Mouse (Mus musculus): ENCODE results near the gene Hoxc12. TPM values are rescaled to one million over a fixed set of nuclear protein-coding genes. Genes with fewer than 3 reads are reported as not detected.

Hoxc12 gene
- polyA plus RNA-seq, 1 experiment from 2014 or later: not detected

DNA sequence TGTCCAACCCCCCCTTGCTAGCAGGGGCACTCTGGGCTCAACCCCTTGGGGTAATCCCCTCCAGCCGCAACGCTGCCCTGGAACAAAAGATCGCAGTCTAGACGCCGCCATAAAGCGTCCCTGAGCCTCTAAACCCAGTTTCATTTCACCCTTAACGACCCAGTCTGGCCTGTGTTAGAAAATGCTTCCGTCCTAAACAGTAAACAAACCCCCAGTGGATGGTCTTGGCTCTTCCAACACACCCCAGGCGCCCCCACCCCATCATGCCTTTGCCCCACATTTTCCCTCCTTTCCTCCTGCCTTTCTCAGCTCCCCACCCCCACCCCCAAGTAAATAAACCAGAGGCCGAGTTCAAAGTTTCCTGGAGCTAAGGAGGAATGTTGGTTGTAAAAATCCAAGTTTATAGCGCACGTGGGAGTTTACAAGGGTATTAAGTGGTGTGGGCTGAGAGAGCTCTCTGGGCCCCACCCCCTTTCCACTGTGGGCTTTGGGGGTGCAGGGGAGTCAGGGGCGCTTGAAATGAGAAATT is 23.2 kb downstream of the Hoxc12 start:
- no peaks in the 10 kb centered on the region for H3K9me3 ChIP-seq (replicated peaks)
- WGBS (ENCODE audit: insufficient replicate concordance): 4% methylated on average over 13 of the region's 13 CpGs
- H3K36me3 ChIP-seq: no peaks in the 10 kb centered on the region
- H3K9ac ChIP-seq: no peak overlapping the region
- no peak overlapping the region for H3K27ac ChIP-seq
- peaks cover 98% of the 10 kb centered on the region for H3K27me3 ChIP-seq (replicated peaks)
- no peak overlapping the region for H3K4me3 ChIP-seq
- no peaks in the 10 kb centered on the region for H3K4me1 ChIP-seq
- H3K4me2 ChIP-seq: no peak overlapping the region
- no peak for ATAC-seq

DNA sequence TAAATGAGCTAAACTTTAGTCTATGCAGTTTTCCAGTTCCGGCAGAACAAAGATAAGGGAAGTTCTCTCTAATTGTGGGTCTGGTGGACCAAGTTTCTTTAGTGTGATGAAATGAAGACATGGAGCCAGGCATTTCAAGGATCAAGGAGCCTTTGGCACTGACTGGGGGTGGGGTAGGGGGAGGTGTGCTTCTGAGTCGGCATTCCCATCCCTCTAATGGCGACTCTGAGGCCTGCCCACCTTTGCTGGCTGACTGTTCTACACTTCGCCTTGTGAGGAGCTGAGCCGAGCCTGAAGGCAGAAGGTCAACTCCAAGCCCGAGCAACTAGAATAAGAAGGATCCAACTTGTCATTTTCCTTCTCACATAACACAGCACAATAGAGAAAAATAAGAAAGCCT is 25.2 kb downstream of the Hoxc12 start:
- Histone ChIP-seq H3K4me1 (no peaks in the 10 kb centered on the region), H3K36me3 (no peaks in the 10 kb centered on the region)

DNA sequence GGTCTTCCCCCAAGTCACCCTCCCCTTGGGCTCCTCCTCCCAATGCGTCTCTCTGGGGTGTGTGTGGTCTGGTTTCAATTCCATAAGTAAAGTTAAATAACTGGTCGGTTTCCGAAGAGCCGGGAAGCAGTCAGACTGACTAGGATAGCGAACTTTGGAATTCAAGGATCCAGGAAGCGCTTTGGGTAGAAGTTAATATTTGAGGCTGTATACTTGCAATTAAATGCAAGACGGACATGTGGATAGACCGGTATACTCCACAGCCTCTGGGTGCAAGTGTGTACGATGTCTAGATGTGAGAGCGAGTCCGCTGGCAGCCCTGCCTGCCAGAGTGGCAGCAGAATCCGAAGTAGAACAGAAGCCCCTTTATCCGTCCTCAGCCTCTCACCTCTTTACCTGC is 25.9 kb downstream of the Hoxc12 start:
- H3K9me3 ChIP-seq (replicated peaks): no peaks in the 10 kb centered on the region
- no peak for ATAC-seq
- no peaks in the 10 kb centered on the region for H3K4me1 ChIP-seq
- no peak overlapping the region for H3K4me3 ChIP-seq
- H3K4me2 ChIP-seq: no peak overlapping the region
- H3K9ac ChIP-seq: no peak overlapping the region
- H3K27me3 ChIP-seq (replicated peaks): peaks cover 98% of the 10 kb centered on the region
- H3K36me3 ChIP-seq: no peaks in the 10 kb centered on the region
- WGBS (ENCODE audit: insufficient replicate concordance): 2% methylated on average over 13 of the region's 13 CpGs
- no peak overlapping the region for H3K27ac ChIP-seq

More for the DNA sequence above, 25.2 kb downstream of the Hoxc12 start:
- H3K27ac ChIP-seq: no peak overlapping the region
- H3K9ac ChIP-seq: no peak overlapping the region
- no peaks in the 10 kb centered on the region for H3K9me3 ChIP-seq (replicated peaks)
- H3K4me2 ChIP-seq: no peak overlapping the region
- WGBS (ENCODE audit: insufficient replicate concordance): 5% methylated on average over 6 of the region's 6 CpGs
- ATAC-seq: no peak
- no peak overlapping the region for H3K4me3 ChIP-seq
- H3K27me3 ChIP-seq (replicated peaks): peaks cover 98% of the 10 kb centered on the region

DNA sequence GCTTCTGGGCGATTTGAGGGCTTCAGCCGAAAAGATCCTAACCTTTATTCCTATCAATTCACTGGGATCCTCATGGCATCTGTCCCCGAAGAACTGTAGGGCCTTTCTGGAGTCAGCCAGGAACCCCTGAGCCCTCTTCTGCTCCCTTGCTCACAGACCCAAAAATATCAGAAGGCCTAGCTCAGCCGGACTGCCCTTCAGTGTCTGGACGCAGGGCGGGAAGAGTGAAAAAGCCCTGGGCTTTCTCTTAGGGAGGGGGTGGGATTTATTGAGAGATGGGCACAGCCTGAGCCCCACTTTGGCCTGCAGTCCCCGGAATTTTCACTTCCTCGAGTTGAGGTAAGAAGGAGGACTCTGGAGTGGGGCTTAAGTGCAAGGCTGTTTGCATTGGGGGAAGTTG is 26.7 kb downstream of the Hoxc12 start:
- no peaks in the 10 kb centered on the region for H3K4me1 ChIP-seq
- no peaks in the 10 kb centered on the region for H3K36me3 ChIP-seq
- H3K27ac ChIP-seq: no peak overlapping the region
- H3K9me3 ChIP-seq (replicated peaks): no peaks in the 10 kb centered on the region
- no peak overlapping the region for H3K4me3 ChIP-seq
- no peak overlapping the region for H3K4me2 ChIP-seq
- peaks cover 97% of the 10 kb centered on the region for H3K27me3 ChIP-seq (replicated peaks)
- no peak for ATAC-seq
- no peak overlapping the region for H3K9ac ChIP-seq
- 6% methylated on average over 8 of the region's 8 CpGs for WGBS (ENCODE audit: insufficient replicate concordance)

DNA sequence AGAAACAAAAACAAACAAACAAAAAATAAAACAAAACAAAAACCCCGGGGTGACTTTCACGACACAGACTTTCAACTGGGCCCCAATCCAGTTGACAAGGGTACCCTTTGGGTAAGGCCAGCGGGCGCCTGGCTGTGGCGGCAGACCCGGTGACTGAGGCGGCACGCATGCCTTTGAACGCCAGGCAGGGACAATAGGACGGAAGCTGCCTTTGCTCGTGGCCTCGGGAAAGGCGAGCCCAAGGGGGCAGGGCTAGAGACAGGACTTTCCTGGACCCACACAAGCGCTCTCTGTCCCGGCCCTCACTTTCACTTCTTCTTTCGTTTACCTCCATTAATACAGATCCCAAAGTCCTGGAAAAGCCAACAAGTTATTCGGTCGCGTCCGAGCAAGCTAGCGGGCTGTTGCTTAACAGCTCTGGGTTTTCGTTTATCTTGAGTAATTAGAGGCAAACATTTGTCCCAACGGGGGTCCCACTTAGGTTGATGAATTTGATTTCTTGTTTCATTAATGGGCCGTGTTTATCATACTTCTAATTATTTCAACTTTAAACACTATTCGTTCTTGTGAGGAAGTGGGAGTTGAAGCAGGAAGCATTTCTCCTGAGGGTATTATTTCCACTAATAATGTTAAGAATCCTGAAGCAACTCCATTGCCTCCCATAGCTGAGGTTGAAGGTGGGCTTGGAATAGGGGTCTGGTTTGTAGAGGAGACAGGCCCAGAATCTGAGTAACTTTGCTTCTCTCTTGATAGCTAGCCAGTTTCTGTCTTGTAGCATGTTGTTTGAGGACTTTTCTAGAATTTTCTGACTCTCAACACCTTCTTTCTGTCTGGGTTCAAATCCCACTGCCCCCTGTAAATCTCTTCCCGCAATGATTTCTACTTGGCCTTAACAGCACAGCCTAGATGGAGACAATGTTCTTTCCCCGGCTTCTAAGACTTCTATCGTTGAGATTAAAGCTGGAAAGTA is 27.4 kb downstream of the Hoxc12 start:
- 2% methylated on average over 28 of the region's 28 CpGs for WGBS (ENCODE audit: insufficient replicate concordance)
- Histone ChIP-seq H3K4me1 (no peaks in the 10 kb centered on the region), H3K27me3 (replicated peaks) (peaks cover 97% of the 10 kb centered on the region), H3K9ac (no peak overlapping the region), H3K4me2 (no peak overlapping the region), H3K36me3 (no peaks in the 10 kb centered on the region), H3K27ac (no peak overlapping the region), H3K9me3 (replicated peaks) (no peaks in the 10 kb centered on the region), H3K4me3 (no peak overlapping the region)
- ATAC-seq: no peak

DNA sequence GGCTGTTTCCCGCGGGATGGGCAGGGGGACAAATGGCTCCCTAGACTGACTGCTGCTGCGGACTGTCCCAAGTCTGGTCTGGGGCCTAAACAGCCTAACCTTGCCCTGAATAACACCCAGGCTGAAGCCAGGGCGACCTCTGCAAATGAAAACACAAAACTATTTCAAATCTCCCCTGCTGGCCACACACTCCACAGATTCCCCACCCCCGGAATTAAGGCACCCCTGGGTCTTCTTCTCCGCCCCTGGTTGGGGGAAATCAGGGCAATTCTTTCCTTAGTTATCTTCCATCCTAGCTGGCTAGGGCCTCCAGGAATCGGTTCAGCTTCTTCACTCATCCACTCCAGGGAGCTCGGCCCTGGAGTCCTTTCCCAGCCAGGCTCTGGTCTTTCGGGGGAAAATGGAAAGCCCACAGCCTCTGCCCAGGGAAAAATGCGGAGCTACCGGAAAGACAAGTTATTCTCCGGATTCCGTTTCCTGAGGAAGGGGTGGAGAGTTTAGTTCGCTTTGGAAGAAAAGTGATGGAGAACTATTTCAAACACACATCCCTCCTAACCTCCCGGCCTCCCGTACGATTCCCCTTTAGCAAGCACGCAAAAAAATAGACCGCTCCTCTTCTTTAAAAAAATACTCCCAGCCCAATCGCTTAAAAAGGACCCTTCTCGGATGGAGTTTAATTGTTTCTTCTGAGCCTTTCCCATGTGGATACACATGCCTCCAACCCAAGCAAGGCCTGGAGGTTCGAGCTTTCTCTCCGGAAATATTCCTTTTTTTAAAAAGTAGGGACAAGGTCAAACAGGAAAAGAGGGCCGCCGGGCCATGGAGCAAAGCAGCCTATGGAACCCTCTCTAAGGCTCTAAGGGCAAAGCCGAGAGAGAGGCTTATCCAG is 28.7 kb downstream of the Hoxc12 start:
- H3K36me3 ChIP-seq: no peaks in the 10 kb centered on the region
- WGBS (ENCODE audit: insufficient replicate concordance): 5% methylated on average over 26 of the region's 26 CpGs

DNA sequence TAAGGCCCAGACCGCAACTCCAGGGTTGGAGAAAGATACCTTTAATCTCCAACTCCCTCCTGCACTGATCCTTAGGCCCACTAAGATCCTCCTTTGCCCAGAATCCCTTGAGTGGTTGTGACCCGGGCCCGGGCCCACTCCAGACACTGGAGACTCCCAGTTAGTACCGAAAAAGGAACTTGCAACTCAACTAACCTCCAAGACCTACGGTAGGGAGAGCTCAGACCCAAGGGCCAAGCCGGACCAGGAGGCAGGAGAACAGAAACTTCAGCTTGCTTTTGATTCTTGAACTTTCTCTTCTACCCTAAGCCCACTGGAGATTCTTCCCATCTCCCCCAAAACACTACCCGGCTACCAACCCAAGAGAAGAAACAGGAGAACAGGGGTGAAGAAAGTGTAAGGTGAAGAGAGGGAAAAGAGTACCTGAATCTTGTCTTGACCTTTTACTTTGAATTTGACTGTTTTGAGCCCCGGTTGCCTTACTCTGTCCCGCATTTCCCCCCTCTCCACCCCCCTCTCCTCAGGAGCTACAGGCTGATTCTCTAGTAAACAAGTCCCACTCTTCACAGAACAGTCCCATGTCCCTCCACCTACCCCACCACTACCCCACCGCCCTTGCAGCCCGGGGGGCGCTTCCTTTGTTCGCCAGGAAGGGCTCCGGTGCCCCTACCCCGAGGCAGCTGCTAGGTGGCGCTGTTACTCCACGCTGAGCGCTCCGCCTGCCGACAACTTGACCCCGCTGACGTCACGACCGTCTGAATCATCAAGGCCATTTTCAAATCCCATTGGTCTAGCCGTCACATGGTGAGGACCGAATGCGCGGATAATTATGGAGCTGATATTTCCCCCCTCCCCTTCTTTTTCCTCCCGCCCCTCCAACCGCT is 29.6 kb downstream of the Hoxc12 start:
- no peak overlapping the region for H3K9ac ChIP-seq

More for the DNA sequence above, 28.7 kb downstream of the Hoxc12 start:
- Histone ChIP-seq H3K27ac (no peak overlapping the region), H3K4me2 (no peak overlapping the region), H3K27me3 (replicated peaks) (peaks cover 98% of the 10 kb centered on the region), H3K4me3 (no peak overlapping the region), H3K9ac (no peak overlapping the region), H3K4me1 (no peaks in the 10 kb centered on the region), H3K9me3 (replicated peaks) (no peaks in the 10 kb centered on the region)
- ATAC-seq: no peak

DNA sequence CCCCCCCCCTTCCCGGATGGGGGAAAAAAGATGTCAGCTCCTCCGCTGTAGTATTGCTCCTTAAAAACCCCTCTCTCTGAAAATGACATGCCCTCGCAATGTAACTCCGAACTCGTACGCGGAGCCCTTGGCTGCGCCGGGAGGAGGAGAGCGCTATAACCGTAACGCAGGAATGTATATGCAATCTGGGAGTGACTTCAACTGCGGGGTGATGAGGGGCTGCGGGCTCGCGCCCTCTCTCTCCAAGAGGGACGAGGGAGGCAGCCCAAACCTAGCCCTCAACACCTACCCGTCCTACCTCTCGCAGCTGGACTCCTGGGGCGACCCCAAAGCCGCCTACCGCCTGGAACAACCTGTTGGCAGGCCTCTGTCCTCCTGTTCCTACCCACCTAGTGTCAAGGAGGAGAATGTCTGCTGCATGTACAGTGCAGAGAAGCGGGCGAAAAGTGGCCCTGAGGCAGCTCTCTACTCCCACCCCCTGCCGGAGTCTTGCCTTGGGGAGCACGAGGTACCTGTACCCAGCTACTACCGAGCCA is 30.3 kb downstream of the Hoxc12 start, which contains the start of gene Hoxc10:
TSS of gene Hoxc10 (plus strand) at position 21 of the 536 bp plus-strand sequence.
- Histone ChIP-seq H3K27ac (no peak within 1 kb of the TSS), H3K4me1 (no peaks in the 10 kb centered on the region), H3K36me3 (no peaks in the 10 kb centered on the region), H3K27me3 (replicated peaks) (peaks cover 98% of the 10 kb centered on the region), H3K4me2 (peak within 1 kb of the TSS; percentile 27; the same call in 1 of the 2 replicates), H3K4me3 (peak within 1 kb of the TSS; percentile 9; the same call in 1 of the 2 replicates), H3K9ac (no peak within 1 kb of the TSS), H3K9me3 (replicated peaks) (no peaks in the 10 kb centered on the region)
- WGBS (ENCODE audit: insufficient replicate concordance): 4% methylated on average over 27 of the region's 27 CpGs
- no peak for ATAC-seq

More for the DNA sequence above, 29.6 kb downstream of the Hoxc12 start:
- H3K9me3 ChIP-seq (replicated peaks): no peaks in the 10 kb centered on the region
- no peaks in the 10 kb centered on the region for H3K4me1 ChIP-seq
- peaks cover 98% of the 10 kb centered on the region for H3K27me3 ChIP-seq (replicated peaks)
- H3K36me3 ChIP-seq: no peaks in the 10 kb centered on the region
- ATAC-seq: no peak
- peak overlapping the region; percentile 27; the same call in 1 of the 2 replicates for H3K4me2 ChIP-seq
- 4% methylated on average over 29 of the region's 30 CpGs for WGBS (ENCODE audit: insufficient replicate concordance)
- peak overlapping the region; percentile 9; the same call in 1 of the 2 replicates for H3K4me3 ChIP-seq
- H3K27ac ChIP-seq: no peak overlapping the region

DNA sequence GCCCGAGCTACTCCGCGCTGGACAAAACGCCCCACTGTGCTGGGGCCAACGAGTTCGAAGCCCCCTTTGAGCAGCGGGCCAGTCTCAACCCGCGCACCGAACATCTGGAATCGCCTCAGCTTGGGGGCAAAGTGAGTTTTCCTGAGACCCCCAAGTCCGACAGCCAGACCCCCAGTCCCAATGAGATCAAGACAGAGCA is 30.7 kb downstream of the Hoxc12 start, which contains the start of gene Hoxc5:
TSS of gene Hoxc5 (plus strand) at position 132 of the 199 bp plus-strand sequence.
- H3K9ac ChIP-seq: no peak within 1 kb of the TSS
- peak within 1 kb of the TSS; percentile 27; the same call in 1 of the 2 replicates for H3K4me2 ChIP-seq
- peak within 1 kb of the TSS; percentile 9; the same call in 1 of the 2 replicates for H3K4me3 ChIP-seq
- H3K27me3 ChIP-seq (replicated peaks): peaks cover 99% of the 10 kb centered on the region
- ATAC-seq: no peak
- WGBS (ENCODE audit: insufficient replicate concordance): 6% methylated on average over 12 of the region's 12 CpGs
- no peak within 1 kb of the TSS for H3K27ac ChIP-seq
- H3K4me1 ChIP-seq: no peaks in the 10 kb centered on the region
- no peaks in the 10 kb centered on the region for H3K9me3 ChIP-seq (replicated peaks)
- H3K36me3 ChIP-seq: no peaks in the 10 kb centered on the region

DNA sequence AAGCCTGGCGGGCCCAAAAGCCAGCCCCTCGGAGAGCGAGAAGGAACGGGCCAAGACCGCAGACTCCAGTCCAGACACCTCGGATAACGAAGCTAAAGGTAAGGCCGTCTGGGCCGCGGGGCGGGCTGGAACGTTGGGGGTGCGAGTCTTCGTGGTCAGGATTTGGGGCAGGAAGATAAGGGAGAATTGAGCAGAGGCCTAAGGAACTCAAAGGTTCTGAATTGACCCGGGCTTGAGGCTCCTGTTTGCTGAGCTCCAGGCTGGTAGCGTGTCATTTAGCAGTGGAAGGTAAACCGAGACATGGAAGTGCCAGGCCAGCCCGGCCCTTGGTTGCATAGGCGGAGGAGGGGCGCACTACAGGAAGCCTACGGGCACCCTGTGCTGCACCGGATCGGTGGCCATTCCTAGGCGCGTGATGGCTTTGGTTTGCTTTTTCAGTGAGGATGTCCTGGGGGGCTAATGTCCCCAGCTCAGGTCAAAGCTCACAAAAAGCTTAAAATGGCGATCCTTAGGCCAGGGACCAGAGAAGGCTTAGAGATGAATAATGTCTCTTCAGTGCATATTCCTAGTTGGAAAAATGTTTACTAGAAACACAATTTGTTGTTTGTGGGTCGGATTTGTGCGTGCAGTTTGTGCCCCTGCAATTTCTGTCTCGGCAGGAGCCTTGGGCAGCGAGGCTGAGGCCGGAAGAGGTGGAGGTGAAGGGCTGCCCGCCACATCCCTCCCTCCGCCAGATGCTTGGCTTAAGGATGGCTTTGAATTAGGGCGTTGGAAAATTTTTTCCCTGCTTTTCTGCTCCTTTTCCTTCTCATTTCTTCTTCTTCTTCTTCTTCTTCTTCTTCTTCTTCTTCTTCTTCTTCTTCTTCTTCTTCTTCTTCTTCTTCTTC is 31.2 kb downstream of the Hoxc12 start:
- ATAC-seq: no peak
- Histone ChIP-seq H3K9me3 (replicated peaks) (no peaks in the 10 kb centered on the region), H3K4me1 (no peaks in the 10 kb centered on the region), H3K4me3 (no peak overlapping the region), H3K4me2 (no peak overlapping the region), H3K36me3 (no peaks in the 10 kb centered on the region), H3K9ac (no peak overlapping the region), H3K27me3 (replicated peaks) (peaks cover 99% of the 10 kb centered on the region), H3K27ac (no peak overlapping the region)
- WGBS (ENCODE audit: insufficient replicate concordance): 4% methylated on average over 34 of the region's 34 CpGs
